Mouse (Mus musculus) CH12.LX (cell line): ENCODE measurements around the gene Prkn. TPM values are rescaled to one million over a fixed set of nuclear protein-coding genes. Genes with fewer than 3 reads are reported as not detected.

ENCODE experiments used
- DNase-seq: peaks from one replicate; pipeline ENCODE4 v3.0.0-alpha.2; 2013; ENCODE audit errors: extremely low read depth
- H3K27ac ChIP-seq: 2 replicates; pipeline ENCODE4 v1.5.1; 2012; ENCODE audit warnings: low read depth, mild to moderate bottlenecking, control low read depth, moderate library complexity; ENCODE audit not compliant: insufficient read depth
- H3K27me3 ChIP-seq: replicated peaks from 2 replicates; pipeline ENCODE3; 2012; ENCODE audit warnings: inconsistent platforms
- H3K36me3 ChIP-seq, 2 experiments: replicated peaks in 1 of 2; 2 replicates each; pipeline versions ENCODE3 to v1.6.1; 2012; ENCODE audit warnings: inconsistent platforms in 1 of 2, low read length in 1 of 2, mild to moderate bottlenecking in 1 of 2, mixed read lengths in 1 of 2, moderate library complexity in 1 of 2; ENCODE audit not compliant: control insufficient read depth in 1 of 2, insufficient read depth in 1 of 2
- H3K4me1 ChIP-seq, 2 experiments: 2 replicates each; pipeline ENCODE4 v1.6.1; 2012; ENCODE audit warnings: inconsistent platforms in 1 of 2, moderate library complexity in 1 of 2; ENCODE audit not compliant: insufficient read depth in 2 of 2, control insufficient read depth in 1 of 2
- H3K4me2 ChIP-seq: 2 replicates; pipeline ENCODE4 v1.6.1; 2012; ENCODE audit warnings: low read depth, mild to moderate bottlenecking, control low read depth; ENCODE audit not compliant: poor library complexity, insufficient read depth, severe bottlenecking
- H3K4me3 ChIP-seq, 3 experiments: fragments of 150-350 bp in 1 of 3; sonication (generic) in 1 of 3; replicated peaks in 1 of 3; 2 replicates each; pipeline versions ENCODE3 to v1.5.1; 2011 to 2012; ENCODE audit warnings: low read depth in 2 of 3, low read length in 2 of 3, mild to moderate bottlenecking in 2 of 3, moderate library complexity in 2 of 3, control low read depth in 1 of 3, improper control_type of control experiment in 1 of 3, inconsistent platforms in 1 of 3, mixed read lengths in 1 of 3; ENCODE audit not compliant: poor library complexity in 1 of 3
- H3K79me2 ChIP-seq: replicated peaks from 2 replicates; pipeline ENCODE4 v1.6.1; 2012; ENCODE audit warnings: mild to moderate bottlenecking, moderate library complexity; ENCODE audit not compliant: control insufficient read depth, poor library complexity, insufficient read depth, severe bottlenecking; ENCODE audit errors: extremely low read depth
- H3K9ac ChIP-seq: 2 replicates; pipeline ENCODE4 v1.6.1; 2012; ENCODE audit warnings: low read depth, mild to moderate bottlenecking, control low read depth, moderate library complexity; ENCODE audit not compliant: insufficient read depth
- H3K9me3 ChIP-seq: replicated peaks from 2 replicates; pipeline ENCODE3; 2012; ENCODE audit warnings: low read length, inconsistent platforms, mixed read lengths
- CHD1 ChIP-seq: IDR thresholded peaks from 2 replicates; pipeline ENCODE4 v1.6.1; 2012; ENCODE audit warnings: low read depth, low read length, improper control_type of control experiment, inconsistent platforms
- CTCF ChIP-seq, 2 experiments: IDR thresholded peaks in 1 of 2; conservative IDR thresholded peaks in 1 of 2; 2 replicates each; pipeline ENCODE4 v1.5.1; 2011 to 2012; ENCODE audit warnings: low read depth in 2 of 2, low read length in 2 of 2, improper control_type of control experiment in 1 of 2, inconsistent platforms in 1 of 2, mild to moderate bottlenecking in 1 of 2, moderate library complexity in 1 of 2
- E2F4 ChIP-seq: IDR thresholded peaks from 2 replicates; pipeline ENCODE4 v1.6.1; 2011; ENCODE audit warnings: low read depth, low read length, improper control_type of control experiment; ENCODE audit not compliant: insufficient replicate concordance
- EP300 ChIP-seq: IDR thresholded peaks from 2 replicates; pipeline ENCODE4 v1.6.1; 2011; ENCODE audit warnings: low read length, improper control_type of control experiment
- ETS1 ChIP-seq: conservative IDR thresholded peaks from 2 replicates; pipeline ENCODE4 v1.6.1; 2012; ENCODE audit warnings: low read depth, mild to moderate bottlenecking, inconsistent platforms, low read length, improper control_type of control experiment, moderate library complexity
- GABPA ChIP-seq: IDR thresholded peaks from 2 replicates; pipeline ENCODE4 v1.6.1; 2012; ENCODE audit warnings: low read depth, low read length, improper control_type of control experiment, inconsistent platforms; ENCODE audit not compliant: insufficient replicate concordance
- HCFC1 ChIP-seq: IDR thresholded peaks from 2 replicates; pipeline ENCODE4 v1.6.1; 2012; ENCODE audit warnings: low read depth, mild to moderate bottlenecking, inconsistent platforms, low read length, improper control_type of control experiment
- JUND ChIP-seq: conservative IDR thresholded peaks from 2 replicates; pipeline ENCODE4 v1.6.1; 2011; ENCODE audit warnings: low read depth, low read length, improper control_type of control experiment
- MAFK ChIP-seq: IDR thresholded peaks from 2 replicates; pipeline ENCODE4 v1.6.1; 2011; ENCODE audit warnings: low read length, improper control_type of control experiment; ENCODE audit not compliant: insufficient replicate concordance
- MAZ ChIP-seq: IDR thresholded peaks from 2 replicates; pipeline ENCODE4 v1.6.1; 2012; ENCODE audit warnings: low read depth, mild to moderate bottlenecking, inconsistent platforms, low read length, improper control_type of control experiment, moderate library complexity
- MEF2A ChIP-seq: IDR thresholded peaks from 2 replicates; pipeline ENCODE4 v1.6.1; 2014; ENCODE audit warnings: low read depth, mild to moderate bottlenecking, inconsistent platforms, low read length, improper control_type of control experiment, borderline replicate concordance
- MYC ChIP-seq: IDR thresholded peaks from 2 replicates; pipeline ENCODE4 v1.6.1; 2011; ENCODE audit warnings: low read depth, mild to moderate bottlenecking, improper control_type of control experiment, low read length
- NELFE ChIP-seq: IDR thresholded peaks from 2 replicates; pipeline ENCODE4 v1.6.1; 2011; ENCODE audit warnings: low read depth, low read length, improper control_type of control experiment
- PAX5 ChIP-seq: IDR thresholded peaks from 2 replicates; pipeline ENCODE4 v1.6.1; 2012; ENCODE audit warnings: low read length, inconsistent platforms, mixed read lengths
- POLR2A ChIP-seq: IDR thresholded peaks from 2 replicates; pipeline ENCODE4 v1.6.1; 2011; ENCODE audit warnings: low read depth, mild to moderate bottlenecking, improper control_type of control experiment, low read length
- SMC3 ChIP-seq: IDR thresholded peaks from 2 replicates; pipeline ENCODE4 v1.6.1; 2011; ENCODE audit warnings: low read depth, low read length, improper control_type of control experiment
- TBP ChIP-seq: conservative IDR thresholded peaks from 2 replicates; pipeline ENCODE4 v1.6.1; 2011; ENCODE audit warnings: low read depth, low read length, improper control_type of control experiment
- ZKSCAN1 ChIP-seq: IDR thresholded peaks from 2 replicates; pipeline ENCODE4 v1.6.1; 2012; ENCODE audit warnings: low read depth, inconsistent platforms, low read length, improper control_type of control experiment, borderline replicate concordance
- ZMIZ1 ChIP-seq: IDR thresholded peaks from 2 replicates; pipeline ENCODE4 v1.6.1; 2012; ENCODE audit warnings: low read depth, mild to moderate bottlenecking, inconsistent platforms, low read length, improper control_type of control experiment
- ZNF384 ChIP-seq: IDR thresholded peaks from 2 replicates; pipeline ENCODE4 v1.6.1; 2012; ENCODE audit warnings: low read depth, low read length, improper control_type of control experiment, inconsistent platforms
- dilution Hi-C: fragments of 300-500 bp; cut with MboI; formaldehyde crosslinking; loops from 2 replicates; pipeline ENCODE4 v1.14.3; 2020; ENCODE audit warnings: low sequenced_read_pairs; ENCODE audit not compliant: extremely low pct_unique_long_range_greater_than_20kb, extremely low pct_ligation_motif_present
- in situ Hi-C: fragments of 300-500 bp; cut with MboI; formaldehyde crosslinking; loops from 3 replicates; pipeline ENCODE4 v1.14.3; 2019; ENCODE audit warnings: low sequenced_read_pairs, low pct_ligation_motif_present, low pct_unique_long_range_greater_than_20kb, mixed read lengths
- polyA plus RNA-seq: library from polyadenylated mRNA; unstranded; fragments of >175 nt; gene quantifications from 2 replicates; pipeline ENCODE4 v1.2.1, GENCODE M21; 2012; ENCODE audit warnings: low read depth; ENCODE audit not compliant: insufficient read length
- total RNA-seq, 2 experiments: library from RNA; depleted of rRNA; stranded (reverse); fragments of 300-350 nt in 1 of 2; fragments of >200 nt in 1 of 2; gene quantifications; 2 replicates each; pipeline ENCODE4 v1.2.3; 2012 to 2014

Gene Prkn
- total and polyA plus RNA-seq, 3 experiments: 0.08 TPM; not detected in 2

- Histone ChIP-seq H3K4me2 (no peak overlapping the region), H3K36me3 (no peaks in the 10 kb centered on the region), H3K9me3 (no peaks in the 10 kb centered on the region), H3K4me1 (no peaks in the 10 kb centered on the region), H3K79me2 (no peaks in the 10 kb centered on the region), H3K9ac (no peak overlapping the region), H3K27ac (no peak overlapping the region), H3K4me3 (no peak overlapping the region), H3K27me3 (no peaks in the 10 kb centered on the region)
- dilution Hi-C loops: no loop called here
- in situ Hi-C loops: no loop called here
- DNase-seq: no peak
- TF ChIP-seq PAX5 (no peak), GABPA (no peak), MEF2A (no peak), ETS1 (no peak), ZKSCAN1 (no peak), NELFE (no peak), EP300 (no peak), SMC3 (no peak), MYC (no peak)
These were observed 780.6 kb downstream of the Prkn start for GRCm38 (mm10) chr17:11620770-11621169.

DNA sequence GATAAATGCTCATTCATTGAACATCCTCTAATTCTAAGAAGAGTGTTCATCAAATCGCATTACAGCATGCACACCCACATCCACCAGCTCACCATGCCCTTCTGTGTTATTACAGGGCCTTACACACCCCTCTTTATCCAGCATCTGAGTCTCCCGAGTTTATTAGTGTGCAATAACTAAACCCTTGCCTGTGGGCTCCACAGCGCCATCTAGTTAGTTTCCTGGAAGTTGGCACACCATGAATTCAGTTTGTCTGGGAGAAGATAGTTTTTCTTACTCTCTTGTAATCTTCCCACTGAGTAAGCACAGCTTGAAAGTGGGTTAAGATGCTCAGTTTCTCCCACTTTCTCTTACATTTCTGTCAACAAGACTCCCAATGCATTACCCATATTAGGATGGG lies 781.3 kb downstream of the Prkn start:
- Histone ChIP-seq H3K27ac (no peak overlapping the region), H3K27me3 (no peaks in the 10 kb centered on the region), H3K4me3 (no peak overlapping the region), H3K36me3 (no peaks in the 10 kb centered on the region), H3K9me3 (no peaks in the 10 kb centered on the region), H3K4me2 (no peak overlapping the region), H3K79me2 (no peaks in the 10 kb centered on the region), H3K4me1 (no peaks in the 10 kb centered on the region), H3K9ac (no peak overlapping the region)
- in situ Hi-C loops (no loop called here), dilution Hi-C loops (no loop called here)
- TF ChIP-seq MAFK (no peak), CTCF (conservative IDR thresholded peaks at IDR 0.05 in 1 of 2, IDR thresholded peaks at IDR 0.05 in 1 of 2; ENCODE audit: low read depth in 2 of 2, low read length in 2 of 2) (peak; percentile 54 to 63; a peak in 3 of 4 replicates)
- peak; percentile 24 for DNase-seq

DNA sequence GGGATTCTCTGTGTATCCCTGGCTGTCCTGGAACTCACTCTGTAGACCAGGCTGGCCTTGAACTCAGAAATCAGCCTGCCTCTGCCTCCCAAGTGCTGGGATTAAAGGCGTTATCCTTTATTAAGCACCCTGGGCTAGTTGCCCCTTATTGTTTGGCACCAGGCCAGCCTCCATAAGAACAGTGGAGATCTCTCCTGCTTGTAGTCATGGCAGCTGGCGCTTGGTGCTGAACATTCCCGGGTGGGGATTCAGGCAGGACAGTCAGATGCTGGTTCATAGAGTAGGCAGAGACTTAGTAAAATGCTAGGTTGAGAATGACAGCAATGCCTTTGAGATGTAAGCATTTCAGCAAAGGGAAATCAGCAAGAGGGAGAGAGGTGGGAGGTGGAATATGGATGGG lies 786.1 kb downstream of the Prkn start:
- in situ Hi-C loops (no loop called here), dilution Hi-C loops (no loop called here)
- Histone ChIP-seq H3K27ac (no peak overlapping the region), H3K36me3 (no peaks in the 10 kb centered on the region), H3K4me3 (no peak overlapping the region), H3K4me1 (0 out of 4 replicates have a peak, but pooled peaks cover 0 to 2% of the 10 kb centered on the region in 2 experiments), H3K79me2 (no peaks in the 10 kb centered on the region), H3K4me2 (no peak overlapping the region), H3K27me3 (no peaks in the 10 kb centered on the region), H3K9ac (no peak overlapping the region), H3K9me3 (no peaks in the 10 kb centered on the region)
- TF ChIP-seq JUND (no peak), CTCF (conservative IDR thresholded peaks at IDR 0.05 in 1 of 2, IDR thresholded peaks at IDR 0.05 in 1 of 2; ENCODE audit: low read depth in 2 of 2, low read length in 2 of 2) (no peak), ZMIZ1 (no peak), TBP (no peak), ZNF384 (no peak), E2F4 (no peak), SMC3 (no peak), HCFC1 (no peak), MAZ (no peak), CHD1 (no peak), POLR2A (no peak)
- no peak for DNase-seq
